8 mouse cellular contexts compared by ENCODE assay signal in genomic region chr11:31671354-31672169, GRCm38 (mm10). TPM values are rescaled to one million over a fixed set of nuclear protein-coding genes. Genes with fewer than 3 reads are reported as not detected.
DNase-seq lines count a peak whose midpoint lies in the region; ATAC-seq lines count a peak whose summit lies in the region.

Gene Bod1, minus strand, starts transcription at chr11:31671885.

- no peak within 1 kb of the TSS for H3K27ac ChIP-seq in brown adipose tissue, adult 24 weeks (replicated peaks; ENCODE audit: low read depth, low read length)
- no peak within 1 kb of the TSS; a peak in 2 of 4 replicates for H3K27ac ChIP-seq in heart, embryonic 14.5 days (replicated peaks in 1 of 2; ENCODE audit: control insufficient read depth in 1 of 2, insufficient read depth in 1 of 2, low read depth in 2 of 2, low read length in 2 of 2)
- H3K27ac ChIP-seq in liver, embryonic 13.5 days, result no peak within 1 kb of the TSS
- H3K27ac ChIP-seq in stomach, embryonic 16.5 days (ENCODE audit: low read length), result peak within 1 kb of the TSS; percentile 64

- under 1% methylated on average over 63 of the region's 76 CpGs for WGBS in heart, embryonic 14.5 days
- WGBS in liver, embryonic 13.5 days (ENCODE audit: insufficient replicate concordance), result under 1% methylated on average over 71 of the region's 76 CpGs
- under 1% methylated on average over 66 of the region's 76 CpGs for WGBS in stomach, embryonic 16.5 days

- H3K27me3 ChIP-seq in heart, embryonic 14.5 days (ENCODE audit: control insufficient read depth, insufficient read depth, low read length), result no peaks in the 10 kb centered on the region
- H3K27me3 ChIP-seq in liver, embryonic 13.5 days, result no peaks in the 10 kb centered on the region
- H3K27me3 ChIP-seq in stomach, embryonic 16.5 days (ENCODE audit: control insufficient read depth, insufficient read depth, low read length), result no peaks in the 10 kb centered on the region

- peak; percentile 92 for ATAC-seq in heart, embryonic 14.5 days (ENCODE audit: insufficient number of reproducible peaks, insufficient read depth, low FRiP score, low read depth)
- peak; percentile 94 for ATAC-seq in liver, embryonic 13.5 days (ENCODE audit: low read depth)
- peak; percentile 95 for ATAC-seq in stomach, embryonic 16.5 days (ENCODE audit: insufficient read depth, low FRiP score)

- peaks cover 29% of the 10 kb centered on the region for H3K36me3 ChIP-seq in heart, embryonic 14.5 days (ENCODE audit: control insufficient read depth, insufficient read depth, low read length)
- H3K36me3 ChIP-seq in liver, embryonic 13.5 days, result peaks cover 25% of the 10 kb centered on the region
- peaks cover 16% of the 10 kb centered on the region; the same call in 1 of the 2 replicates for H3K36me3 ChIP-seq in stomach, embryonic 16.5 days (ENCODE audit: control insufficient read depth, insufficient read depth, low read length)

- peak within 1 kb of the TSS; percentile 81 for H3K9ac ChIP-seq in heart, embryonic 14.5 days (ENCODE audit: low read length)
- H3K9ac ChIP-seq in liver, embryonic 13.5 days, result peak within 1 kb of the TSS; percentile 88
- peak within 1 kb of the TSS; percentile 98 for H3K9ac ChIP-seq in stomach, embryonic 16.5 days (ENCODE audit: low read length)

- peak within 1 kb of the TSS; percentile 78 for H3K4me2 ChIP-seq in heart, embryonic 14.5 days (ENCODE audit: low read length)
- H3K4me2 ChIP-seq in liver, embryonic 13.5 days, result peak within 1 kb of the TSS; percentile 87
- peak within 1 kb of the TSS; percentile 83 for H3K4me2 ChIP-seq in stomach, embryonic 16.5 days (ENCODE audit: low read depth, low read length)

- DNase-seq in CD4-positive, CD25-positive, alpha-beta regulatory T cell, adult 2 months (ENCODE audit: low read depth, low spot score), result peak; percentile 95
- DNase-seq in fibroblast of lung, adult 2 months (ENCODE audit: low read depth), result peak; percentile 87
- peak; percentile 96 for DNase-seq in kidney, postnatal 14 days
- peak; percentile 84 for DNase-seq in liver, embryonic 13.5 days
- peak; percentile 89 for DNase-seq in neural tube, embryonic 10.5 days (ENCODE audit: extremely low spot score, low spot score)

- peak within 1 kb of the TSS; percentile 67 for H3K4me3 ChIP-seq in brown adipose tissue, adult 24 weeks (ENCODE audit: insufficient read depth, low read depth, low read length)
- H3K4me3 ChIP-seq in heart, embryonic 14.5 days (ENCODE audit: control insufficient read depth in 1 of 2, insufficient read depth in 1 of 2, low read depth in 1 of 2, low read length in 2 of 2), result peak within 1 kb of the TSS; percentile 67 to 78
- H3K4me3 ChIP-seq in liver, embryonic 13.5 days (replicated peaks), result peak within 1 kb of the TSS; percentile 87
- H3K4me3 ChIP-seq in stomach, embryonic 16.5 days (replicated peaks; ENCODE audit: low read length), result peak within 1 kb of the TSS; percentile 93

- no peaks in the 10 kb centered on the region for H3K9me3 ChIP-seq in heart, embryonic 14.5 days (ENCODE audit: control insufficient read depth, low read length)
- H3K9me3 ChIP-seq in liver, embryonic 13.5 days (replicated peaks), result no peaks in the 10 kb centered on the region
- no peaks in the 10 kb centered on the region for H3K9me3 ChIP-seq in stomach, embryonic 16.5 days (replicated peaks; ENCODE audit: control insufficient read depth, low read length)

- H3K4me1 ChIP-seq in brown adipose tissue, adult 24 weeks (ENCODE audit: control insufficient read depth, insufficient read depth, insufficient read length, low read length), result peaks cover 6% of the 10 kb centered on the region; the same call in 1 of the 2 replicates
- peaks cover 0 to 7% of the 10 kb centered on the region in 2 experiments; a peak in 2 of 4 replicates for H3K4me1 ChIP-seq in heart, embryonic 14.5 days (ENCODE audit: control insufficient read depth in 2 of 2, insufficient read depth in 2 of 2, low read length in 2 of 2)
- peaks cover 29% of the 10 kb centered on the region for H3K4me1 ChIP-seq in liver, embryonic 13.5 days (replicated peaks)
- H3K4me1 ChIP-seq in stomach, embryonic 16.5 days (ENCODE audit: control insufficient read depth, insufficient read depth, low read length), result peaks cover 6% of the 10 kb centered on the region

RNA-seq across cellular contexts. Expression of gene Bod1, which starts in this region (rescaled TPM):
- 39.1 and 45.5 TPM in 2 replicates for polyA plus RNA-seq in brown adipose tissue, adult 24 weeks (2012; ENCODE audit: insufficient read depth, insufficient read length, missing spikeins)
- polyA plus RNA-seq in heart, embryonic 14.5 days (2014; fragmentation: Nextera tagmentation; extraction: Ambion mirVana), result 87.6 and 98.4 TPM in 2 replicates
- polyA plus RNA-seq in liver, embryonic 13.5 days (2015; fragmentation: Nextera tagmentation; extraction: Ambion mirVana), result 14.5 and 15.8 TPM in 2 replicates
- polyA plus RNA-seq in stomach, embryonic 16.5 days (2015; fragmentation: Nextera tagmentation; extraction: Ambion mirVana), result 57.0 and 62.0 TPM in 2 replicates
